In genomic region chr16:44779494-44779893, GRCm38 (mm10) we compare ENCODE assay signal across 11 mouse cellular contexts. TPM values are rescaled to one million over a fixed set of nuclear protein-coding genes. Genes with fewer than 3 reads are reported as not detected.
"Had no signal": no experiment of that assay in that cellular context is flagged by ENCODE, and none has a peak within 500 bp of the region (broad histone marks: within the 10 kb centered on the region; RNA-seq: fewer than 3 reads in every experiment).

No protein-coding gene starts in this region.

- H3K9ac ChIP-seq: limb, embryonic 15.5 days; lung, embryonic 14.5 days; neural tube, embryonic 15.5 days had no signal

- DNase-seq: kidney, adult 18-20 months; midbrain, embryonic 14.5 days had no signal

- H3K27ac ChIP-seq: limb, embryonic 15.5 days; midbrain, embryonic 10.5 days; neural tube, embryonic 15.5 days had no signal

- H3K36me3 ChIP-seq: limb, embryonic 15.5 days; midbrain, embryonic 10.5 days; neural tube, embryonic 15.5 days had no signal

- H3K9me3 ChIP-seq: limb, embryonic 15.5 days; midbrain, embryonic 10.5 days; neural tube, embryonic 15.5 days had no signal

- H3K4me2 ChIP-seq: limb, embryonic 15.5 days; neural tube, embryonic 15.5 days had no signal

- H3K27me3 ChIP-seq: limb, embryonic 15.5 days; neural tube, embryonic 15.5 days had no signal

- H3K4me1 ChIP-seq: limb, embryonic 15.5 days; midbrain, embryonic 10.5 days; neural tube, embryonic 15.5 days had no signal

- H3K4me3 ChIP-seq: limb, embryonic 15.5 days; midbrain, embryonic 10.5 days; myocyte; neural tube, embryonic 15.5 days had no signal

RNA-seq across cellular contexts. Expression of gene Cd200r4, which starts 32.0 kb away (rescaled TPM):
- total RNA-seq: layer of hippocampus, postnatal 25 days had no signal
- polyA plus RNA-seq: kidney, embryonic 14.5 days; limb, embryonic 11.5 days; lung, embryonic 14.5 days; neural tube, embryonic 11.5 days; neural tube, embryonic 15.5 days had no signal
